Mouse (Mus musculus) megakaryocyte-erythroid progenitor cell, adult 5-6 weeks (primary cell): ENCODE results near the gene Basp1. TPM values are rescaled to one million over a fixed set of nuclear protein-coding genes. Genes with fewer than 3 reads are reported as not detected.

ENCODE experiments used
- ATAC-seq: replicated peaks from 2 replicates; pipeline ENCODE4 v1.8.0; 2016; ENCODE audit warnings: mild to moderate bottlenecking, inconsistent platforms; ENCODE audit not compliant: severe bottlenecking, poor library complexity, low FRiP score, low TSS enrichment
- total RNA-seq, 2 experiments: library from RNA; stranded (forward) in 1 of 2; stranded (reverse) in 1 of 2; fragments of 200-1000, 215-1000 nt in 1 of 2; fragments of >200 nt in 1 of 2; fragmentation: Nextera tagmentation in 1 of 2; gene quantifications; 2 replicates each; pipeline ENCODE4 v1.2.3; 2014 to 2017

The Basp1 gene
- total RNA-seq, 2 experiments from 2014 or later = 0.52 to 2.0 TPM

- no peak for ATAC-seq
These were observed 15.0 kb upstream of the Basp1 start for GRCm38 (mm10) chr15:25428551-25428950.

- no peak for ATAC-seq
These were observed 6.7 kb upstream of the Basp1 start for GRCm38 (mm10) chr15:25420266-25420665.

GRCm38 (mm10) chr15:25416367-25416766, 2.8 kb upstream of the Basp1 start:
- no peak for ATAC-seq

GRCm38 (mm10) chr15:25415958-25416357, 2.4 kb upstream of the Basp1 start:
- ATAC-seq = no peak

GRCm38 (mm10) chr15:25414747-25415119, 1.2 kb upstream of the Basp1 start:
- peak; percentile 81 for ATAC-seq

GRCm38 (mm10) chr15:25414011-25414746, 615 bp upstream of the Basp1 start:
- peak; percentile 60 for ATAC-seq

GRCm38 (mm10) chr15:25412761-25413261, 753 bp downstream of the Basp1 start:
- peak; percentile 39 for ATAC-seq

- no peak; the same call in 1 of the 2 replicates for ATAC-seq
These were observed 1.4 kb downstream of the Basp1 start for GRCm38 (mm10) chr15:25412171-25412641.

GRCm38 (mm10) chr15:25411461-25411860, 2.1 kb downstream of the Basp1 start:
- ATAC-seq = no peak

GRCm38 (mm10) chr15:25405926-25406325, 7.6 kb downstream of the Basp1 start:
- no peak for ATAC-seq

GRCm38 (mm10) chr15:25403879-25404278, 9.7 kb downstream of the Basp1 start:
- ATAC-seq = no peak

- no peak for ATAC-seq
These were observed 11.6 kb downstream of the Basp1 start for GRCm38 (mm10) chr15:25402001-25402400.

- ATAC-seq = no peak
These were observed 13.3 kb downstream of the Basp1 start for GRCm38 (mm10) chr15:25400276-25400675.

GRCm38 (mm10) chr15:25395912-25396590, 17.5 kb downstream of the Basp1 start:
- no peak for ATAC-seq

- ATAC-seq = no peak
These were observed 21.0 kb downstream of the Basp1 start for GRCm38 (mm10) chr15:25392525-25393099.

- ATAC-seq = peak; percentile 89
These were observed 22.4 kb downstream of the Basp1 start for GRCm38 (mm10) chr15:25391210-25391609.

GRCm38 (mm10) chr15:25387572-25387971, 26.0 kb downstream of the Basp1 start:
- ATAC-seq = no peak

GRCm38 (mm10) chr15:25380051-25380450, 33.5 kb downstream of the Basp1 start:
- ATAC-seq = no peak

GRCm38 (mm10) chr15:25378707-25379106, 34.9 kb downstream of the Basp1 start:
- no peak for ATAC-seq

- no peak for ATAC-seq
These were observed 36.6 kb downstream of the Basp1 start for GRCm38 (mm10) chr15:25376914-25377313.
